Mouse (Mus musculus): ENCODE data around the gene Caprin1. TPM values are rescaled to one million over a fixed set of nuclear protein-coding genes. Genes with fewer than 3 reads are reported as not detected.

The Caprin1 gene
- polyA plus RNA-seq, 2 experiments from 2014 or later, result 110 to 112 TPM

DNA sequence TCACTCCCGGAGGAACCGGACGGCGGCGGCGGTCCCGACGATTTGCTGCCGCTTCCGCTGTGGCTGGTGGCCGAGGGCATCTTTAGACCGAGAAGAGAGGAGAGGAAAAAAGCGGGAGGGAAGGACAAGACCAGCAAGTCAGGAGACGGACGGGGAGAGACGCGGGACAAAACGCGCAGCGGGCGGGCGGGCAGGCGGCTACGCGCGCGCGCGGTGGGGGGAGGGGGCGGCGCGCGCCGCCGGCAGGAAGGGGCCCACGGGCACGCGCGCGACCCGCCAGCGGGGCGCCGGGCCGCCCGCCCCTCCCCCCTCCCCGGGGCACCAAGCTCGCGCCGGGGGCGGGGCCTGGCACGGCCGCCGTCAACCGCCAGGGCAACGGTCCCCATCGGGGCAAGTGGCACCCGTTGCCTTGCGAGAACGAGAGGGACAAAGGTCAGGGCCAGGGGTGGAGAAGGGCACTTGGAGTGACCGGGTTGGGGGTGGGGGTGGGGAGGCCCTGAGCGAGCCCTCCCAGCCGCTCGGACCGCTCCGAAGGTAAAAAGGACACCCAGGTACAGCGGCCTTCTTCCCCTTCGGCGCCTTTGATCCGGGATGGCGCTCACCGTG, 485 bp downstream of the Caprin1 start:
- peak; percentile 24 for ATAC-seq

DNA sequence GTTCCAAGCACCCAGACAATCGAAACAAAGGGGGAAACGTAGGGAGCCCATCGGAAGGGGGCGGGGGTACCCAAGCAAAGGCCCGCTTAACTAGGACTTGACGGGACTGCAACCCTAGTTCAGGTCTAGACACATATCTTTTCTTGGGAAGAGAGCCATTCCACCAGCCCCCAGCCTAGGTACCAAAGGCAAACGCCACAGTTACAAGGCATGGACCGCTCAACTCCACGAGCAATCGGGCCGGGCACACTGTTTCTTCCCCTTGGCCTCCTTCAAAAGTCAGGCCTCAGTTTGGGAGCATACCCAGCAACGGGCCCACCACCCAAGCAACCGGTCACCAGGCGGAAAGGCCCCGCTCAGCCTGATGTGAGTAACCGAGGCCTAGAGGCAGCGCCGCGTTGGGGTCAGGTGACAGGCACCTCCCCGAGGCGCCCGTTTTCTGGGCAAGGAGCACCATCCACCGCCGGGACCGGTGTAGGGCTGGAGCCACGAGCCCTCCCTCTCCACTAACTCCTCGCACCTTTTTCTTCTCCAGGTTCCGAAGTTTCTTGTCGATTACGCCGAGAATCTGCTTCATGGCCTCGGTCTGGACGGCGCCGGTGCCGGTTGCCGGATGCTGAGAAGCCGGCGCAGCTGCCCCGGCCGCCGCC, 1.1 kb downstream of the Caprin1 start:
- peak; percentile 26 for ATAC-seq

DNA sequence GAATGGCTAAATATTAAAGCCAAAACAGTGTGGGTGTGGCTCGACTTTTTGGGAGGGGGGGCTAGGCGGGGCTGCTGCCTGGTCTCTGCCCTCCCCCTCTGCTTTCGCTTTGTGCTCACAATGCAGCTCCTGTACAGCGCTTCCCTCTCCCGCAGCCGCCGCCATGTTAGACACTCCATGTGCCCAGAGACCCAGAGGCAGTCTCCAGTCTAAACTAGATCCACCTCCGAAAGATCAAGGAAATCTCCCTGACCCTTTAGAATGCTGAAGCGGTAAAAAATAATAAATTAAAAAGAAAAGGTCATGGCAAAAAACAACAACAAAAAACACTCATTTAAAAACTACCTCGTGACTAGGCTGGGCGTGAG, 1.6 kb downstream of the Caprin1 start:
- peak; percentile 64 for ATAC-seq

DNA sequence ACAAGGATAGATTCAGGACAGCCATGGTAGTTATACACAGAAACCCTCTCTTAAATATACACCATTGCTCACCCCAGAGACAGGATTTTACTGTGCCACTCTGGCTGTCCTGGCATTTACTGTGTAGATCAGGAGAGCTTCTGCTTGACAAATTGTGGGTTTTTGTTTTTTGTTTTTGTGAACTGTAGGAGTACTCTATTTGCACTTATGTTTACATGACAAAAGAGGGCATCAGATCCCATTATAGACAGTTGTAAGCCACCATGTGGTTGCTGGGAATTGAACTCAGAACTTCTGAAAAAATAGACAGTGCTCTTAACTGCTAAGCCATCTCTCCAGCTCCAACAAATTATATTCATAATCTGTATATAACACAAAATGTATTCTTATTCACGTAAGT, 5.4 kb downstream of the Caprin1 start:
- ATAC-seq, result no peak

DNA sequence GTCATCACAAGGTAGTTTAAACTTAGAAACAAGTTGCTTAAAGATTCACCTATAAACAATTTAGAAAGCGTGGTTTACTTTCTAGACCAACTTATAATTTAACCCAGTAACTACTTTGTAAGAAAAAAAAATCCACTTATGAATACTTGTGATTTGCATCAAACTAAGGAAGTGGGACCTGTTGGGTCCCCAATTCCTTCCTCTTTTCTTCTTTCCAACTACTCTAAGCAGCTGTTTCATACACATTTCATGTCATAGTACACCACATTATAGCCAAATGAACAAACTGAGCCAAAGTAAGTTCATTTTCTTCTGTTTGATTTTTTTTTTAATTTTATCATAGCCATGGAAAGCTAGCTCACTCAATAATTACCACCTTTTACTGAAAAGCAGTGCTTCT, 11.7 kb downstream of the Caprin1 start:
- no peak for ATAC-seq

DNA sequence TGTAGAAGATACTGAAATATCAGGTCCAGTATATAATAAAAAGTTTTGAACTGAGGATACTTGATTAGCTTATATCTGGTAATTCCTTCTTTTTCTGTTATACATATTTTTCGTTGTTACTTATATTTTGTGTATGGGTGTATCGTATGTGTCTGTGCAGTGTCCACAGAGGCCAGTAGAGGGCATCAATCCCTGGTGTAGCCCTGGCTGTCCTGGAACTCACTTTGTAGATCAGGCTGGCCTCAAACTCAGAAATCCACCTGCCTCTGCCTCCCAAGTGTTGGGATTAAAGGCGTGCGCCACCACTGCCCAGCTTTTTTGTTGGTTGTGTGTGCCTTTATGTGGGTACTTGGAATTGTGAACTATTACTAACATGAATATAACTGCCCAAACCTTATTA, 12.8 kb downstream of the Caprin1 start:
- ATAC-seq, result peak; percentile 79

DNA sequence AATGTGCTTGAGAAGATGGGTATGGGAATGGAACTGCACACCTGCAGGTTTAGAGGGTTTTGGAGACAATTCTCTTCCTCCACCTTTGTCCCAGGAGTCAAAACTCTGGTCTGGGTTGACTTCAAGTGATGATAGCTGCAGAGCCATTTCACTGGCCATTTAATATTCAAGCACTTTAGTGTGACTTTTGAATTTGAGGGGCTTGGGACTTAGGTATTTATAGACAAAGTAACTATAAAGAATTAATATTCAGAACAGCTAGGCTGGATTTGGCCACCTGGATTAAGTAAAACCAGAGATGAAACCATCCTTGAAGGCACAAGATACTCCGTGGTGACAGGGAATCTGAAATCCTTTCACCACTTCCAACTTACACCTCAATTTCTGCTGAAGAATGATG, 35.0 kb downstream of the Caprin1 start:
- ATAC-seq, result no peak

DNA sequence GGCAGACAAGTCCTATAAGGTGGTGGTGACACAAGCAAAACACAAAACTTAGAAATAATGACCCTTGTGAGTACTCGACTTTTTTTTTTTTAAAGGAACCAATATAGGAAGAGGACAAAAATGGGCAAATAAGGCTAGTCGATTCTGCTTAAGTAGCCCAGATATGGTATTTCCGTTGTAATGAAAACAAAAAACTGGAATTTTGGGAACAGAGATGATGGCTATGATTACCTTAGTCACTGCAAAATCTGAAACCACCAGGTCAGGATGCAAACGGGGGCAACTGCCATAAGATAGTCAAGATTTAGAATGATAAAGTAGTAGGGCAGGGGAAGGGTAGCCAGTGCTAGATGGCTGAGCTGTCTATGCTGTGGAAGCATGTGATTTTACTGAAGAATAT, 35.5 kb downstream of the Caprin1 start:
- ATAC-seq, result no peak

DNA sequence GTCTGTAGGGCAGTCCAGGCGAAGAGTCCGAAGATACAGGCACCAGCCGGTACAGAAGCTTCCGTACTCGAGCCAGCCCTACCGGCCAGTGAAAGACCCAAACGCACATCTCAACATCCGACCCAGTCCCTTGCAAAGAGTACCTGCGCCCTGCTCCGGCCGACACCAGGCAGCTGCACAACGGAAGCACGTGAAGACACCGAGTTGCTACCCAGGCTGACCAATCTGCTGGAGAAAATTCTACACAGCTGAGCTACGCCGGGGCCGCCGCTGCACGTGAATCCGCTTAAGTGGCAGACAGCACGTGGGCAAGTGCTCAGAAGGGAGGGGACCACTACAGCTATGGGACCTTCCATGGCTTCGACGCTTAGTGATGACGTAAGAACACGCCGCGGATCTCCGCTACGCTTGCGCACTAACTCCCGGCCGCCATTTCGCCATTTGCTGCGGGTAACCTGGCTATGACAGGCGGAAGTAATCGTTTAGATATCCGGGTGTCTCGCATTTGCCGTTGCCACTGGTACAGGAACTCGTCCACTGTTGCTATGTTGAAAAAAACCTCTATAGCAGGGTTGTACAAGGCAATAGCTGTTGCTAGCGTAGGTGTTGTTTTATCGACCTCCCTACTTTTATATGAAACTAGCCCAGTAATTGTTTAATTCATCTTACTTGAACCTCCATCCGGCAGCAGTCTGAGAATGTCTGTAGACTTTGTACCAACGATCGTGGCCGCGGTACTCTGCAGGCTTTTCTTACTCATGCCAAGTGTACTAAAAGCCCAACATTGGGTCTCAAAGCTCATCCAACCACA, 36.3 kb downstream of the Caprin1 start, which contains the start of gene Nat10:
Gene Nat10 (minus strand): TSS at position 365 of the 811 bp plus-strand sequence.
- ATAC-seq, result peak; percentile 93

DNA sequence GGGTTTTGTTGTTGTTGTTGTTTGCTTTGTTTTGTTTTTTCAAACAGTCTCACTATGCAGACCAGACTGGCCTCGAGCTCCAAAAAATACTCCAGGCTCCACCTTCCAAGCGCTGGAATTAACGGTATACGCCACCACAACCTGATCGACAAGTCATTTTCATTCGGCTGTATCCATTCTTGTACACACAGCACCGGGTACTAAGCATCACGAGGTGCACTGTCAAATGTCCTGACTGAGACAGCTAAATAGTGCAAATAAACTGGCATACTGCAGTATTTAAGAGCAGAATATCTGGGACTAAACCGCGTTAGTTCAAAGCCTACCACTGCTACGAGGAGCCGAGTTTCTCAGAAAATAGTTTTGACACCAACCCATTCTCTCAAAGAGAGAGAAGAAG, 37.0 kb downstream of the Caprin1 start:
- no peak for ATAC-seq

DNA sequence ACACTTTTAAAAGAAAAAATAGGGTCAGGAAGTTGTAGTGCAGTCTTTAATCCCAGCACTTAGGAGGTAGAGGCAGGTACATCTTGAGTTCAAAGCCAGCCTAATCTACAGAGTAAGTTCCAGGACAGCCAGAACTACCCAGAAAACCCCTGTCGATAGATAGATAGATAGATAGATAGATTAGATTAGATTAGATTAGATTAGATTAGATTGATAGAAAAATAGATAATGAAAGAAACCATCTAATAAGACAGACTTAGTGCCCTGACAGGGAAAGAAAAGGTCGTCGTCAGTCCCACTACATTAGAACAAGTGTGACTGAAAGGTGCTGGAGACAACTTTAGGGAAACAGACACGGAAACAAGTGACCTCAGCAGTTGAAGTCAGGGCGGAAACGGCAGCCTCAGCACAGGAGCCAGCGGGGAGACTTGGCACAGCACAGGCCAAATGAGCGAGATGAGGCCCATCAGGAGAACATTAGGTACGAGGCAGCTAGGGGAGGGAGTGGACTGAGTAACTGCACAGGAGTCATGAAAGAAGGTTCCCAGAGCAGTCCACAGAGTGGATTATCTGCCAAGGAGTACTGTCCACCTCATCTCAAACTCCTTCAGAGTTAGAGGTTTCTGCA, 41.9 kb downstream of the Caprin1 start:
- ATAC-seq, result no peak

DNA sequence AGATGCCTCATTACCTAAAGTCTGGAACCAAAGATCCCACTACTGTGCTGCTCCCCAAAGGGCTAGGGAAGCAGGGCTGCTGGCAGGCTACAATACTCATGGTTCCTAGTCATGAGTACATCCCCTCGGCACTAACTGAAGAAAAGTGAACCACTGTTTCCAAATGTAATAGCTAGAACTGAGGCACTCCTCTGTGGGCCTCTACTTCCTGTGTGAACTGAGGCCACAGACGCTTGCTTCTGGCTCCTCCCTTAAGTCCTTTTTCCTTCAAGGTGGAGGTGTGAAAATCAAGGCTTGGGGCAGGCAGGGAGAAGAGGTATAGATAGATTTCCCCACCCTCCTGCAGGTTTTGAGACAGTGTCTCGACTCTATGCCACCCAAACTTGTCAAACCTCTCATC, 42.8 kb downstream of the Caprin1 start:
- peak; percentile 89 for ATAC-seq

DNA sequence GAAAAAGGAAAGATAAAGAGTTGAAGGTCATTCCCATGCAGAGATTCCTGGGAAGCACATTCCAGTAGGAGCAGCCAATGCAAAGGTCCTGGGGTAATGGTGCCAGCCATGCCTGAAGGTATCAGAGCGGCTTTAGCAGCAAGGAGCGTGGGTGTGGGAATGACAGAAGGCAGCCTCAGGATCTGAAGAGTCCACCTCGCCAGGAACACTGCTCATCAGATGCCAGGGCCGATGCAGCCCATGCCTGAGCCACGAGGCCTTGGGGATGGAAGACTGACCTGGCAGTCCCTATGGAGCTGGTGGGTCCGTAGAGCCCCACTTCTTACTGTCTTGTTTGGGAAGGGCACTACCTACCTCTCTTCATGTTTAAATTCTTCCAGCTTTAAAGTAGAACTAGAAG, 45.7 kb downstream of the Caprin1 start:
- no peak for ATAC-seq

DNA sequence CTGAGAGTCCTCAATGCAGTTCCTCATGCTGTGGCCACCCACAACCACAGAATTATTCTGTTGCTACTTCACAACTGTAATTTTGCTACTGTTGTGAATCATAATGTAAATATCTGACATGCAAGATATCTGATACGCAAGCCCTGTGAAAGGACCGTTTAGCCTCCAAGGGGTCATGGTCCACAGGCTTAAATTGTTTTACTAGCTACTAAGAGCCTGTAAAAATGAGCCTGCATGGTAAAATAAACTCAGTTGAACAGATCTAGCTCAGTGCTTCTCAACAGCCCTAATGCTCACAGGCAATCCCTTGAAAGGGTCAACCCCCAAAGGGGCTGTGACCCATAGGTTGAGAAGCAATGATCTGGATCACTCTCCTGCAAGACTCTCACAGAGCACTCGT, 48.4 kb downstream of the Caprin1 start:
- ATAC-seq, result no peak

DNA sequence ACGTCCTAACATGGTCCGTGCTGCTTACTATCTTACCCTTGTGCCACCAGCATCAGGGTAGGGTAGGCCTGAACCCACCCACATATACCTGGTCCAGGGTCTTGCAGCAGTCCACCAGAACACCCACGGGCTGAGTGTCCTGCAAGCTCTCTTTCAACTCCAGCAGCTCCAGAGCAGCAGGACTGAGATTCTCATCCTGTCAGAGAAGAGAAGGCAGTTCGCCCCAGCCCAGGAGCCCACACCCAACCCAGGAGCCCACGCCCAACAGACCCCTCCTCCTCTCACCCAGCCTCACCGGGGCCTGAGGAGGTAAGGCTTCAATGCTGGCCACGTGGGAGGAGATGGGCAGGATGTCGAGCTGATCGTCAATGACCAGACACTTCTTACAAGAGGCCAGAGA, 49.6 kb downstream of the Caprin1 start:
- ATAC-seq, result no peak

DNA sequence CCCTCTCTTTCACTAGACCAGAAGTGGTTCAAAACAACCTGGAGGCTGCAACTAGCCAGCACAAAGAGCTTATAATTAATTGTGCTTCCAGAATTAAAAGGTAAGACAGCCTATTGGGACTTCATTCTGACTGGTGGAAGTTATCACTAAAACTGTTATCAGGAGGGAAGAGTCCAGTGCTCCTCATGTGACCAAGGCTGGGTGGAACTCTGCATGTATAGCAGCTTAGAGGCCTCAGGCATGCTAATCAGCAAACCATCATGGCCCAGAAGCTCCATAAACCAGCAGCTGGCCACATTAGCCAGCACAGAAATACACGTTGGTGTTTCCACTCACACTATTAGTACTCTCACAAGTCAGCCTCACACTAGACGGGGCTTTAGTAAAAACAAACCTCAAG, 50.7 kb downstream of the Caprin1 start:
- no peak for ATAC-seq

DNA sequence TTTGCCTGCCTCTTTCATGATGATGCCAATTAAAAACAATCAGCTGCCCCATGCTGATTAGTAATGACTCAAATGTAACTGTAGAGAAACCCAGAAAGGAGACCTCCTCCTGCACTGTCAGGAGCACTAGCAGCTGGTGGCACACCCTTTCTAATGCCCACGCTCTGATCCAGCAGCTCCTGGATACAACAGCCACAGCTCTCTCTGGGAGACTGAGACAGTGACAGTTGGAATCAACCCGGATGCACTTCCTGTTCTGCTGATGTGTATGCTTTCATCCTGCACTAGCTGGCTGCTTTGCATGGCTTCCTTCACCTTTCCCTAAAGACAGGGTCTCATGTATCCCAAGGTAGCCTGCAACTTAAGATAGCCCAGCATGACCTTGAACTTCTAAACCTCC, 51.4 kb downstream of the Caprin1 start:
- ATAC-seq, result no peak

DNA sequence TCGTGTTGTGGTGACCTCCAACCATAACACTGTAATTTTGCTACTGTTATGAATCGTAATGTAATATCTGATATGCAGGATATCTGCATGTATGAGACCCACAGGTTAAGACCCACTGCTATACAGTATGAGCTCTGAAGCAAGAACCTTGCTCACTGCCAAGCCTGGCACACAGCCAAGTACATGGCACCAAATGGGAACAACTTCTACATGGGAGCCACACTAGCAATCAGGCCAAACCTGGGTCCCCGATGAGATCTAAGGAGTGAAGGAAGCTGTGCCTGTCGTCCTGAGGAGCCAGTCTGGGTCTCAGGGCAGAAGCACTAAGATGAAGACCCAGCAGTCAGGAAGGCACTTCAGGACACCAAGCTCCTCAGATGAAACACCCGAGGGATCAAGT, 52.0 kb downstream of the Caprin1 start:
- ATAC-seq, result no peak

DNA sequence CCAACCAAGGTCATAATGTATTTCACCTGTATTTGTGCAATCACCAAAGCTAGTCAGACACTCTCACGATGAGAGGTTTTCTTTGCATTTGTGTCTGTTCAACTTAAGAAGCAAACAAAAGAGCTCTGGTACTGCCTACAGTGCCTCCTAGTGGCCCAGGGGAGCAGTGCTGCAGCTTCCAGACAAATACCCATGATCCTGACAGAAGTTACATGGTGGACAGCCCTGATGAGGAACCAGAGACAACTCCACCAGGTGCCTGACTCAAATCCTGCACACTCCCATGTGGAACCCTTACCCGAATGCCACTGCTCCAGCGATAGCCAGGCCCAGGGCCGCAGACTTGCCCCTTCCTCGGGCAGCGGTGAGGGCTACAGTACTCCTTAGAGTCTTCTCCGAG, 53.5 kb downstream of the Caprin1 start:
- ATAC-seq, result peak; percentile 79

DNA sequence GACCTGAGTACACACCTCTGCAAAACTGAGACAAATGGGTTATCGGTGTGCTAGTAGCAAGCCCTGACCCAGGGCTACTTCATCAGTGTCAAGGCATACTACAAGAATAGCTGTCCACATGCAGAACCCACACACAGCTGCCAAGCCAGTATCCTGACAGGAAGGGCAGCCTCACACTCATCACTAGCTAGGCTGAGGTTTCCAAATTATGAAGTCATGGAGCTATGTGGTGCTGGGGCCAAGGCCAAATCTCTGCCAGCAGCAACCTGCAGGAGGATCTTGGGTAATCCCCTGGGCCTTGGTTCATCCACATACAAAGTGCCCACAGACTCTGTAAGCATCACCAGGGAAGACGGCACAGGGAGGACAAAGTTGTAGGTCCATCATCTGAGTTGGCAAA, 53.9 kb downstream of the Caprin1 start:
- no peak for ATAC-seq

DNA sequence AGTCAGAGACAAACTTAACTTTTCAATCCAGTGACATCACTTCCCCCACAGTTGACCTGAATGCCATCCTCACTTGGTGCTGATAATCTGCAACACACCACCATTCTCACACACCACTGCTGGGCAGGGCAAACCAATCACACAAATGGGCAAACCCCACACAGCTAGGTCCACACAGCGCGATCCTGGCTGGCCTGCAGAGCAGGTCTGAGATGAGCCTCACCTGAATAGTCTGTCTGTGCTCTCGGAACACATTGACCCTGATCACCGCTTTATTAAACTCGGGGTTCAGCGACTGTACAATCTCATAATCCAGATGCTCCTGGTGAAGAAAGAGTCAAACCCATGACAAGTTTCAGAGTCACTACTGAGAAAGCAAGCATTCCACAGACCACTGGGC, 54.6 kb downstream of the Caprin1 start:
- ATAC-seq, result no peak

DNA sequence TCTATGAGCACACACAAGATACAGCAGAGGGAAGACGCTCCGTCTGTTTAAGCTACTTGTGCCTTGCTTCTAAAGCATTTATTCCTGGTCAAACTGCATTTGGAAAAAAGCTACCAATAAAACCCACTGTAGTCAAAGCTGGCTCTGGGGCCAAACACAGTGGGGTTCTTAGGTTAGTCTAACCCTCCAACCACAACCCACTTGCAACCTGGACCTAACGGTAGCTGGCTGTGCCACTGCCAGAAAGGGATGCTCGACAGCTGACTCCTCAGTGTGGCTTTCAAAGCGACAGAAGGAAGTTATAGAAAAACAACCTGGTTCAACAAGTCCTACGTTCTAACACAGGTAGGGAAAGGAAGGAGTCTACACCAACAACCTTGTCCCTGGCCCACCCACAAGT, 66.0 kb downstream of the Caprin1 start:
- ATAC-seq, result no peak

DNA sequence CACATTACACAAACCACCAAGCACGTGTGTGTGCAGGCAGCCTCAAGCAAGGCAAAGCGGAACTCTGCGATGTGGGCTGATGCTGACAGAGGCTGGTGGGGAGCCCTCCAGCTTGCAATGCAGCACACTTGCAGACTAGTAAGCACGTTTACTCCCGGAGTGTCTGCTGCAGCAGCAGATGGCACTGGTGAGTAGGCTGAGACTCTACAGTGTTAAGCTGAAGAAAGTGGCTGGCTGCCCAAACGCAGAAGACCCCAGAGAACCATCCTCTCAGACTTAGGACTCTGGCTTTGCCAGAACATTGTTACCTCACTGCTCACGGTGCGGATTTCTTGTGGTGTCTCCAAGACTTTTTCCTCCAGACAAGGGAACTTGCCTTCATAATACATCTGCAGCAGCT, 66.5 kb downstream of the Caprin1 start:
- no peak for ATAC-seq
